Mouse (Mus musculus) liver, adult 10 weeks (tissue): ENCODE data around the gene Krt6b. TPM values are rescaled to one million over a fixed set of nuclear protein-coding genes. Genes with fewer than 3 reads are reported as not detected.

Experiments used
- polyA plus RNA-seq: library from polyadenylated mRNA; stranded (reverse); fragments of 350-450 nt; fragmentation: Illumina TruSeq; extraction: RNeasy Lipid Tissue Mini Kit (QIAGEN cat#74804); gene quantifications from one replicate; pipeline ENCODE4 v1.2.3, GENCODE M21; 2014; ENCODE audit warnings: low read depth, low replicate concordance

Krt6b gene
- not detected for polyA plus RNA-seq

DNA sequence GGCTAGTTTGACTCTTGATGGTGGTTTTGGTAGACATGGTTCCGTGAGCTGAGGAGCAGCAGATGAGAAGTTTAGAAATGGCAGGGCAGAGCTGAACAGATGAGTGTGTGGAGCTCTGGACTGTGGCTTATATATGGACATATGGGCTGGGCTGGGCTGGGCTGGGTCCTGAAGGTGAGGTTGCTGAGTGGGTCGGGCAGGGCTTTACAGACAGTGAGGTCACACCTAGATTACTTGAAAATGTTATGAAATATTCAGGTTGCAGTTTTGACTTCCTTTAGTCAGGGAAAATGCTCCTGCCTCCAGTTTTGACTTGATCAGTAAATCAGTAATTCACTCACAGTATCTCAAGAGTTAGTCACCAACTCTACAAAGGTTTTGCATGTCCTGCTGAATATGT, at the start of gene Krt6b:
Gene Krt6b, minus strand, starts transcription at position 101 of the 400 bp plus-strand sequence.

DNA sequence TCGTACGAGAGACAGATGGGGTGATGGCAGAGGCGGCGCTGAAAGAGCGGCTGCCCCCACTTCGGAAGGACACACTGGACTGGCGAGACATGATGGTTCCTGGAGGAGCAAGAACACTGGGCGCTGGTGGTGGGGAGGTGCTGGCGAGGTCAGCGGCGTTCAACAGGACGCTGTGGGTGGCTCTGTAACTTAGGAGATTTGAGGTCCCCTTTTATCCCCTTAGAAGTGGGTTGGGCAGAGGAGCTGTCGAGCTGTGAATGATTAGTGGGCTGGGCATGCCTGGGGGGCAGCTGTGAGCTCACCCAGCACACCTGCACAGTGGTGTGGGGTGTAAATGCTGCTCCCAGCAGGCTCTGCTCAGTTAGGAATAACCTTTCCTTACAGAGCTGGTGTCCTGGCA, 32.6 kb upstream of the Krt6b start, which contains the start of gene Krt5:
Gene Krt5, minus strand, starts transcription at position 179 of the 400 bp plus-strand sequence.

DNA sequence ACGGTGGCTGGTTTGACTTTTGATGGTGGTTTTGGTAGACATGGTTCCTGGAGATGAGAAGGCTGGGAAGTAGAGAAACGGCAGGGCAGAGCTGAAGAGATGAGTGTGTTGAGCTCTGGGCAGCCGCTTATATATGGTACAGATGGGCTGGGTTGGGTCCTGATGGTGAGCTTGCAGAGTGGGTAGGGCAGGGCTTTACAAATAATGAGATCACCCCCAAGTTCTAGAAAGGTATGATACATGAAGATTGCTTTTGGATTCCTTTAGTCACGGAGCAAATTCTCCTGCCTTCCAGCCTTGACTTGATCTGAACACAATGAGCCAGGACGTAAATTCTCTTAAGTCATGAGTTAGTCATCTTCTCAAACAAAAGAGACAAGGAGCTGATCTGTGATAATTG, 14.1 kb upstream of the Krt6b start, which contains the start of gene Krt6a:
Gene Krt6a, minus strand, starts transcription at position 101 of the 400 bp plus-strand sequence.

DNA sequence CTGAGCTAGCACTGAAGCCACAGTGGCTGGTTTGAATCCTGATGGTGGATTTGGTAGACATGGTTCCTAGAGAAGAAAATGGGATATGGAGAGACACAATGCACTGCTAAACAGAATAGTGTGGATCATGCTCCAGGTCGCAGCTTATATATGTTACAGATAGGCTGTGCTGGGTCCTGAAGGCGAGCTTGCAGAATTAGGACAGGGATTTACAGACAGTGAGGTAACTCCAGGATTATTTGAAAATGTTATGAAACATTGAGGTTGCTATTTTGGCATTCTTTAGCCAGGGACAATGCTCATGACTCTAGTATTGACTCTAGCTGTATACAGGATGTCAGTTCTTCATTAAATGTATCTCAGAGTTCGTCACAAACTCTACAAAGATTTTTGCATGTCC, 32.8 kb downstream of the Krt6b start, which contains the start of gene Gm5478:
Gene Gm5478, minus strand, starts transcription at position 101 of the 400 bp plus-strand sequence.

DNA sequence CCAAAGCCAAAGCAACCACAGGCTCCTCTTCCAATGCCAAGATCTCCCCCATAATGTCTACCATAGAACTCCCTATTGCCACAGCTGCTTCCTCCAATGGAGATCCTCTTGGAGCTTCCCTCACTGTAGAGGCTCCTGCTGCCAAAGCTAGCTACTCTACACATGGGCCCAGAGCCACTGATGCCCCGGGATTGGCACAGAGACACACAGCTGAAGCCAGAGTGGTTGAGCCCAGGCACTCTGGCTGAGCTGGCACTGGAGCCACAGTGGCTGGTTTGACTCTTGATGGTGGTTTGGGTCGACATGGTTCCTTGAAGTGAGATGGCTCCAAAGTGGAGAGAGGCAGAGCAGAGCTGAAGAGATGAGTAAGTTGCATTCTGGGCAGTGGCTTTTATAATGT, 52.2 kb downstream of the Krt6b start, which contains the start of gene Gm5414:
Gene Gm5414, minus strand, starts transcription at position 305 of the 400 bp plus-strand sequence.

Other genes starting within 250 kb of the Krt6b start
- gene Krt87, start 241.5 kb downstream of the Krt6b start, polyA plus RNA-seq: not detected
- not detected for gene Krt88, start 232.5 kb downstream of the Krt6b start, polyA plus RNA-seq
- not detected for gene Krt81, start 216.5 kb downstream of the Krt6b start, polyA plus RNA-seq
- gene Krt86, start 206.8 kb downstream of the Krt6b start, polyA plus RNA-seq: not detected
- not detected for gene Krt83, start 188.8 kb downstream of the Krt6b start, polyA plus RNA-seq
- gene Gm49425, start 163.0 kb downstream of the Krt6b start, polyA plus RNA-seq: not detected
- not detected for gene Krt84, start 147.5 kb downstream of the Krt6b start, polyA plus RNA-seq
- not detected for gene Krt82, start 129.6 kb downstream of the Krt6b start, polyA plus RNA-seq
- gene Krt90, start 117.3 kb downstream of the Krt6b start, polyA plus RNA-seq: not detected
- not detected for gene Krt75, start 106.4 kb downstream of the Krt6b start, polyA plus RNA-seq
- not detected for gene Gm5414, start 52.1 kb downstream of the Krt6b start, polyA plus RNA-seq
- gene Gm5478, start 32.9 kb downstream of the Krt6b start, polyA plus RNA-seq: not detected
- not detected for gene Krt6a, start 14.0 kb upstream of the Krt6b start, polyA plus RNA-seq
- not detected for gene Krt5, start 32.6 kb upstream of the Krt6b start, polyA plus RNA-seq
- gene Krt71, start 62.8 kb upstream of the Krt6b start, polyA plus RNA-seq: not detected
- gene Krt72, start 106.2 kb upstream of the Krt6b start, polyA plus RNA-seq: not detected
- gene Krt73, start 122.1 kb upstream of the Krt6b start, polyA plus RNA-seq: not detected
- gene Krt2, start 137.9 kb upstream of the Krt6b start, polyA plus RNA-seq: not detected
- not detected for gene Krt1, start 170.5 kb upstream of the Krt6b start, polyA plus RNA-seq
- gene Krt77, start 189.4 kb upstream of the Krt6b start, polyA plus RNA-seq: not detected
- not detected for gene Krt76, start 212.6 kb upstream of the Krt6b start, polyA plus RNA-seq
- not detected for gene Krt4, start 244.4 kb upstream of the Krt6b start, polyA plus RNA-seq